Mouse (Mus musculus) kidney, adult 2 months (tissue): ENCODE data around the gene Gm13289.

Experiments used
- CTCF ChIP-seq: fragments of 200-500 bp; conservative IDR thresholded peaks from 2 replicates; pipeline ENCODE4 v1.5.1; 2011; ENCODE audit warnings: low read depth, mild to moderate bottlenecking, control low read depth, low read length, moderate library complexity, mixed read lengths; ENCODE audit not compliant: insufficient read depth, insufficient read length
- POLR2A ChIP-seq: fragments of 200-500 bp; IDR thresholded peaks from one replicate; pipeline ENCODE4 v1.6.1; 2011; ENCODE audit warnings: low read depth, low read length, control low read depth

DNA sequence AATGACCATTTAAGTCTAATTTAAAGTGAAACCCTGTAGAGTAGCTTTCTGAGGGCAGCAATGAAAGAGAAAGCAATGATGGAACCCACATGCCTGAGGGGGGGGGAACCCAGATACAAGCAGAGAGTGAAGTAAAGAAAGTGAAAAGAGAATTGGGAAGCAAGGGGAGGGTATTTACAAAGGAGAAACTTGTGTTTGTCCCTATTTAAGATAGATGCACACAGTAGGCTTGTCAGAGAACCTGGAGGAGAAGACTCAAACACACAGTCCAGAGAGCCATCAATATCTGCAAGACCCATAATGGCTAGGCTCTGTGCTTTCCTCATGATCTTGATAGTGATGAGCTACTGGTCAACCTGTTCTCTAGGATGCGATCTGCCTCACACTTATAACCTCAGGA is 42.9 kb downstream of the Gm13289 start, which contains the start of gene Ifna11:
- TF ChIP-seq CTCF (no peak), POLR2A (no peak)
